9 mouse cellular contexts compared by ENCODE assay signal in genomic region chr2:76671641-76672040, GRCm38 (mm10). TPM values are rescaled to one million over a fixed set of nuclear protein-coding genes. Genes with fewer than 3 reads are reported as not detected.
DNase-seq lines count a peak whose midpoint lies in the region; ATAC-seq and TF ChIP-seq lines count a peak whose summit lies in the region.
"Had no signal": no experiment of that assay in that cellular context is flagged by ENCODE, and none has a peak within 500 bp of the region (broad histone marks: within the 10 kb centered on the region; RNA-seq: fewer than 3 reads in every experiment).

No protein-coding gene starts in this region.

- peaks cover 5% of the 10 kb centered on the region for H3K4me1 ChIP-seq in heart, adult 2 months (ENCODE audit: control insufficient read depth, insufficient read depth, low read length)
- peaks cover 0 to 11% of the 10 kb centered on the region in 2 experiments; a peak in 2 of 4 replicates for H3K4me1 ChIP-seq in CH12.LX (ENCODE audit: control insufficient read depth in 1 of 2, insufficient read depth in 2 of 2)
- H3K4me1 ChIP-seq in hindbrain, embryonic 10.5 days (replicated peaks): peaks cover 42% of the 10 kb centered on the region
- H3K4me1 ChIP-seq in liver, embryonic 16.5 days (ENCODE audit: control insufficient read depth, low read depth, low read length): peaks cover 23% of the 10 kb centered on the region

- no peak for TF ChIP-seq CTCF in heart, adult 2 months (IDR thresholded peaks at IDR 0.05)
- no peak for TF ChIP-seq CTCF in CH12.LX (conservative IDR thresholded peaks at IDR 0.05 in 1 of 2, IDR thresholded peaks at IDR 0.05 in 1 of 2; ENCODE audit: low read depth in 2 of 2, low read length in 2 of 2)

- no peak overlapping the region for H3K9ac ChIP-seq in heart, adult 2 months (ENCODE audit: low read depth, low read length)
- H3K9ac ChIP-seq in CH12.LX (ENCODE audit: insufficient read depth, low read depth): peak overlapping the region; percentile 76
- no peak overlapping the region; the same call in 1 of the 2 replicates for H3K9ac ChIP-seq in liver, embryonic 16.5 days (ENCODE audit: low read depth, low read length)

- no peak for TF ChIP-seq EP300 in heart, adult 2 months (IDR thresholded peaks at IDR 0.05; ENCODE audit: insufficient read depth, low read depth, low read length)
- no peak for TF ChIP-seq EP300 in CH12.LX (IDR thresholded peaks at IDR 0.05; ENCODE audit: low read length)

- DNase-seq in heart, adult 2 months: no peak
- no peak for DNase-seq in heart, adult 9 months (ENCODE audit: low spot score in 2 of 2)
- DNase-seq in CH12.LX (ENCODE audit: extremely low read depth): no peak
- DNase-seq in hindbrain, embryonic 10.5 days (ENCODE audit: low spot score): no peak
- no peak for DNase-seq in adipocyte (ENCODE audit: low spot score)
- no peak for DNase-seq in adrenal gland, postnatal 25 days
- no peak for DNase-seq in right cerebral cortex, postnatal 4 days

- WGBS in heart, adult 2 months: 76% methylated on average over 6 of the region's 6 CpGs
- 90% methylated on average over 6 of the region's 6 CpGs for WGBS in hindbrain, embryonic 10.5 days
- WGBS in liver, embryonic 16.5 days (ENCODE audit: insufficient replicate concordance): 69% methylated on average over 6 of the region's 6 CpGs

- dilution Hi-C loops in CH12.LX (cut with MboI; ENCODE audit: extremely low pct_ligation_motif_present, extremely low pct_unique_long_range_greater_than_20kb, low sequenced_read_pairs): no loop called here

- TF ChIP-seq POLR2A in heart, adult 2 months (IDR thresholded peaks at IDR 0.05; ENCODE audit: insufficient read depth, low read depth, low read length): no peak
- TF ChIP-seq POLR2A in CH12.LX (IDR thresholded peaks at IDR 0.05; ENCODE audit: low read depth, low read length): no peak

- no peak for ATAC-seq in liver, embryonic 16.5 days (ENCODE audit: low read depth)

- no peak overlapping the region for H3K4me3 ChIP-seq in heart, adult 2 months
- peak overlapping the region; percentile 65 to 79 (median 75) for H3K4me3 ChIP-seq in CH12.LX (replicated peaks in 1 of 3; ENCODE audit: low read depth in 2 of 3, low read length in 2 of 3, poor library complexity in 1 of 3)
- peak overlapping the region; percentile 48 for H3K4me3 ChIP-seq in hindbrain, embryonic 10.5 days
- no peak overlapping the region; the same call in 1 of the 2 replicates for H3K4me3 ChIP-seq in liver, embryonic 16.5 days (ENCODE audit: low read depth, low read length)

- H3K36me3 ChIP-seq in heart, adult 2 months (ENCODE audit: control insufficient read depth, insufficient read depth, low read length): peaks cover 4% of the 10 kb centered on the region; the same call in 1 of the 2 replicates
- peaks cover 0 to 21% of the 10 kb centered on the region in 2 experiments for H3K36me3 ChIP-seq in CH12.LX (replicated peaks in 1 of 2; ENCODE audit: control insufficient read depth in 1 of 2, insufficient read depth in 1 of 2, low read length in 1 of 2)
- 0 out of 2 replicates have a peak, but pooled peaks cover 3% of the 10 kb centered on the region for H3K36me3 ChIP-seq in hindbrain, embryonic 10.5 days
- no peaks in the 10 kb centered on the region for H3K36me3 ChIP-seq in liver, embryonic 16.5 days (ENCODE audit: control insufficient read depth, insufficient read depth)

- H3K9me3 ChIP-seq in CH12.LX (replicated peaks; ENCODE audit: low read length): no peaks in the 10 kb centered on the region
- H3K9me3 ChIP-seq in hindbrain, embryonic 10.5 days: no peaks in the 10 kb centered on the region
- H3K9me3 ChIP-seq in liver, embryonic 16.5 days (replicated peaks; ENCODE audit: control insufficient read depth, low read length): no peaks in the 10 kb centered on the region

- H3K27me3 ChIP-seq in heart, adult 2 months (ENCODE audit: control insufficient read depth, insufficient read depth, low read length): no peaks in the 10 kb centered on the region
- no peaks in the 10 kb centered on the region for H3K27me3 ChIP-seq in CH12.LX (replicated peaks)
- no peaks in the 10 kb centered on the region for H3K27me3 ChIP-seq in hindbrain, embryonic 10.5 days (ENCODE audit: insufficient read depth, poor library complexity, severe bottlenecking)
- H3K27me3 ChIP-seq in liver, embryonic 16.5 days (ENCODE audit: control insufficient read depth, insufficient read depth, low read depth, low read length): no peaks in the 10 kb centered on the region

- peak overlapping the region; percentile 75; the same call in 1 of the 2 replicates for H3K27ac ChIP-seq in heart, adult 2 months
- H3K27ac ChIP-seq in CH12.LX (ENCODE audit: insufficient read depth, low read depth): no peak overlapping the region
- H3K27ac ChIP-seq in hindbrain, embryonic 10.5 days: peak overlapping the region; percentile 87
- H3K27ac ChIP-seq in liver, embryonic 16.5 days (ENCODE audit: low read length): no peak overlapping the region

- intact Hi-C loops in heart, adult 2 months (cut with DNase I): loop anchor here (10.0 kb wide), 1 partner anchor 193 kb away; no protein-coding TSS in a partner anchor

- peak overlapping the region; percentile 94 for H3K4me2 ChIP-seq in CH12.LX (ENCODE audit: insufficient read depth, low read depth, poor library complexity, severe bottlenecking)
- H3K4me2 ChIP-seq in liver, embryonic 16.5 days (ENCODE audit: low read depth, low read length): peak overlapping the region; percentile 69

- TF ChIP-seq RAD21 in CH12.LX (IDR thresholded peaks at IDR 0.05; ENCODE audit: low read depth, low read length): no peak

- H3K79me2 ChIP-seq in heart, adult 2 months (replicated peaks; ENCODE audit: control insufficient read depth, insufficient read depth, low read length): no peaks in the 10 kb centered on the region
- peaks cover 16% of the 10 kb centered on the region for H3K79me2 ChIP-seq in CH12.LX (replicated peaks; ENCODE audit: control insufficient read depth, extremely low read depth, insufficient read depth, poor library complexity, severe bottlenecking)

- in situ Hi-C loops in CH12.LX (cut with MboI; ENCODE audit: low pct_ligation_motif_present, low pct_unique_long_range_greater_than_20kb, low sequenced_read_pairs): no loop called here

TF ChIP-seq in CH12.LX, 34 proteins besides CTCF, POLR2A, EP300 and RAD21:
- TF ChIP-seq ZNF384 (IDR thresholded peaks at IDR 0.05; ENCODE audit: low read depth, low read length): peak; percentile 62; the same call in 1 of the 2 replicates
- no peak for TF ChIP-seq SIN3A (IDR thresholded peaks at IDR 0.05; ENCODE audit: low read length)

RNA-seq across cellular contexts. Expression of gene Fkbp7, which starts 1.3 kb away (rescaled TPM):
- total RNA-seq in heart, adult 2 months (2021): 10 to 100 TPM; 20.8 to 21.9 TPM
- polyA plus RNA-seq in heart, adult 2 months (2012; rRNA removed): 7.9 and 14.7 TPM in 2 replicates
- total RNA-seq in CH12.LX (2012; rRNA removed) (1.3 and 1.5 TPM in 2 replicates), CH12.LX (2014; rRNA removed) (1.7 and 2.4 TPM in 2 replicates)
- 1.5 and 1.9 TPM in 2 replicates for polyA plus RNA-seq in CH12.LX (2012; ENCODE audit: insufficient read length, low read depth)
- polyA plus RNA-seq in hindbrain, embryonic 10.5 days (2016; fragmentation: Nextera tagmentation; extraction: Ambion mirVana): 14.3 and 19.2 TPM in 2 replicates
- 4.0 and 4.4 TPM in 2 replicates for polyA plus RNA-seq in liver, embryonic 16.5 days (2015; fragmentation: Nextera tagmentation; extraction: Ambion mirVana)
- total RNA-seq in adrenal gland, postnatal 25 days (2021): 17.7 and 22.8 TPM in 2 replicates

RNA-seq across cellular contexts. Expression of gene Plekha3, which starts 3.4 kb away (rescaled TPM):
- total RNA-seq in heart, adult 2 months (2021): 10 to 100 TPM; 19.4 to 21.3 TPM
- 12.8 and 19.2 TPM in 2 replicates for polyA plus RNA-seq in heart, adult 2 months (2012; rRNA removed)
- total RNA-seq in CH12.LX (2012; rRNA removed): 12.1 and 16.9 TPM in 2 replicates
- total RNA-seq in CH12.LX (2014; rRNA removed): 38.6 and 43.8 TPM in 2 replicates
- 28.4 and 30.0 TPM in 2 replicates for polyA plus RNA-seq in CH12.LX (2012; ENCODE audit: insufficient read length, low read depth)
- 8.5 and 8.8 TPM in 2 replicates for polyA plus RNA-seq in hindbrain, embryonic 10.5 days (2016; fragmentation: Nextera tagmentation; extraction: Ambion mirVana)
- 0.54 and 0.81 TPM in 2 replicates for polyA plus RNA-seq in liver, embryonic 16.5 days (2015; fragmentation: Nextera tagmentation; extraction: Ambion mirVana)
- total RNA-seq in adrenal gland, postnatal 25 days (2021): 53.4 and 55.2 TPM in 2 replicates

RNA-seq across cellular contexts. Expression of gene Pjvk, which starts 23.4 kb away (rescaled TPM):
- total RNA-seq in heart, adult 2 months (2021): not detected
- polyA plus RNA-seq in heart, adult 2 months (2012; rRNA removed): 0.08 TPM in 1 of 2 replicates, not detected in the other
- total RNA-seq in CH12.LX (2012; rRNA removed): not detected in 2 replicates
- total RNA-seq in CH12.LX (2014; rRNA removed): not detected in 2 replicates
- polyA plus RNA-seq in CH12.LX (2012; ENCODE audit: insufficient read length, low read depth): not detected in 2 replicates
- 0.62 and 0.82 TPM in 2 replicates for polyA plus RNA-seq in hindbrain, embryonic 10.5 days (2016; fragmentation: Nextera tagmentation; extraction: Ambion mirVana)
- polyA plus RNA-seq in liver, embryonic 16.5 days (2015; fragmentation: Nextera tagmentation; extraction: Ambion mirVana): 0.07 TPM in 1 of 2 replicates, not detected in the other
- total RNA-seq in adrenal gland, postnatal 25 days (2021): not detected in 2 replicates
- total RNA-seq: hematopoietic stem cell, adult 5-6 weeks had no signal

RNA-seq across cellular contexts. Expression of gene Prkra, which starts 23.8 kb away (rescaled TPM):
- total RNA-seq in heart, adult 2 months (2021): 10 to 100 TPM; 12.1 to 12.4 TPM
- polyA plus RNA-seq in heart, adult 2 months (2012; rRNA removed): 9.6 and 14.7 TPM in 2 replicates
- total RNA-seq in CH12.LX (2012; rRNA removed) (5.6 and 8.4 TPM in 2 replicates), CH12.LX (2014; rRNA removed) (13.5 and 13.7 TPM in 2 replicates)
- 6.8 and 7.0 TPM in 2 replicates for polyA plus RNA-seq in CH12.LX (2012; ENCODE audit: insufficient read length, low read depth)
- 86.9 and 96.2 TPM in 2 replicates for polyA plus RNA-seq in hindbrain, embryonic 10.5 days (2016; fragmentation: Nextera tagmentation; extraction: Ambion mirVana)
- 5.7 and 6.9 TPM in 2 replicates for polyA plus RNA-seq in liver, embryonic 16.5 days (2015; fragmentation: Nextera tagmentation; extraction: Ambion mirVana)
- total RNA-seq in adrenal gland, postnatal 25 days (2021): 24.8 and 39.6 TPM in 2 replicates

Comparison
In these comparisons a context has a peak if more than half of its experiments do, and no peak if none do; other contexts are left out.
1. H3K27ac ChIP-seq: peak in heart, adult 2 months (single experiment) and hindbrain, embryonic 10.5 days (single experiment); none in CH12.LX (single experiment) and liver, embryonic 16.5 days (single experiment).
2. H3K4me3 ChIP-seq: peak in CH12.LX (3 of 3) and hindbrain, embryonic 10.5 days (single experiment); none in heart, adult 2 months (single experiment) and liver, embryonic 16.5 days (single experiment).